Mouse (Mus musculus): Measurements from ENCODE around the gene Mageb2.
"Not testable (repeated sequence)": the region's sequence is repeated elsewhere in the genome, so short reads cannot be mapped to it uniquely, and the experiment has no call there.

The Mageb2 gene

DNA sequence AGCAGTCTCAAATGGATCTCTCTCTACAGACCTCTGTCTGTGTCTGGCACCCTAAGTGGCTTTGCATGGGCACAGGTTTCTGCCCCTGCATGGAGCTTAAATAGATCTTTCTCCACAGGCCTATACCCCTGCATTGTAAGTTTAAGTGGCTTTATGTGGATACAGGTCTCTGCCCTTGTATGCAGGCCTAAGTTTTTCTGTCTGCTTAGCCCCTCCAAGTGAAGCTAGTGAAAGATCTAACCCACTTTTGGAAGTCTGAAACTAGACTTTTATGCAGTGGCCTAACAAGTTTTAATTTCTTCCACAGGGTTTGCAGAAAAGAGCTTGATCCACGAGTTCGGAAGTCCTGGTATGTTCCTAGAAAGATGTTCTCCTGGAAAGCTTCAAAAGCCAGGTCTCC lies at the start of gene Mageb2:
Mageb2 (plus strand) TSS at position 301 of the 400 bp plus-strand sequence.
- not testable (repeated sequence) for DNase-seq

DNA sequence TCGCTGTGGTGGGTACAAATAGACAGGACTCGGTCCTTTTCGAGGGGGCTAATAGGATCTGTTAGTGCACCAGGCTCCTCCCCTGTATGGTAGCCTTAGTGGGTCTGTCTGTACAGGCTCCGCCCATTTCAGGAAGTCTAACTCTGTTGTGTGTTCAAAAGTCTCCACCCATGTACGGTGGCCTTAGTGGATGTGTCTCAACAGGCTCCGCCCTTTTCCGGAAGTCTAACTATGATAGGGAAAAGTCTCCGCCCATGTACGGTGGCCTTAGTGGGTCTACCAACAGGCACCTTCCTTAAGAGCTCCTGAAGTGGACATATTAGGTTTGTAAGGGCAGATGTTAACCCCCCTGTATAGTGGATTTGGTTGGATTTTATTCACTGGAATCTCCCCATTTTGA lies 18.2 kb upstream of the Mageb2 start:
- DNase-seq = not testable (repeated sequence)

All from cerebellum, postnatal 25 days (tissue).